Mouse (Mus musculus) urinary bladder, adult 18-20 months (tissue): ENCODE results near the gene Mpeg1.

Experiments used
- DNase-seq, 2 experiments: peaks; one replicate each; pipeline ENCODE4 v3.0.0; 2022; ENCODE audit warnings: low spot score in 2 of 2, mixed read lengths in 2 of 2

The Mpeg1 gene

DNA sequence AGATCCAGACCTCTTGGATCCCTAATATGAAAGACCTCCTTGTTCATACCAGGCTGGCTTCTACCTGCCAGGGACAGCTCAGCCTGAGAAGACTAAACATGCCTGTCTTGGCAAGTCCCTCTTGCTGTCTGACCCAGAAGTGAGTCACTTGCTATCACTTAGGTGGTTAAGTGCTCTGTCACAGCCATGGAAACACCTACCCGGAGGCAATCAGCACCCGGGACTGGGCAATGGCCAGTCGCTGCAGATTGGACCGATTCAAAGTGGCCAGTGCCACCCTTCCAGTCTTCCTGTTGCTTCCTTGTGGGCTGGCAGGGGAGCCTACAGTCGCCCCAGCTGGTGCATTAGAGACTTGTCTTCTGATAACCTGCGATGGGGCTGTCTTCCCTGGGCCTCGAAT is 31.1 kb downstream of the Mpeg1 start:
- no peak for DNase-seq

DNA sequence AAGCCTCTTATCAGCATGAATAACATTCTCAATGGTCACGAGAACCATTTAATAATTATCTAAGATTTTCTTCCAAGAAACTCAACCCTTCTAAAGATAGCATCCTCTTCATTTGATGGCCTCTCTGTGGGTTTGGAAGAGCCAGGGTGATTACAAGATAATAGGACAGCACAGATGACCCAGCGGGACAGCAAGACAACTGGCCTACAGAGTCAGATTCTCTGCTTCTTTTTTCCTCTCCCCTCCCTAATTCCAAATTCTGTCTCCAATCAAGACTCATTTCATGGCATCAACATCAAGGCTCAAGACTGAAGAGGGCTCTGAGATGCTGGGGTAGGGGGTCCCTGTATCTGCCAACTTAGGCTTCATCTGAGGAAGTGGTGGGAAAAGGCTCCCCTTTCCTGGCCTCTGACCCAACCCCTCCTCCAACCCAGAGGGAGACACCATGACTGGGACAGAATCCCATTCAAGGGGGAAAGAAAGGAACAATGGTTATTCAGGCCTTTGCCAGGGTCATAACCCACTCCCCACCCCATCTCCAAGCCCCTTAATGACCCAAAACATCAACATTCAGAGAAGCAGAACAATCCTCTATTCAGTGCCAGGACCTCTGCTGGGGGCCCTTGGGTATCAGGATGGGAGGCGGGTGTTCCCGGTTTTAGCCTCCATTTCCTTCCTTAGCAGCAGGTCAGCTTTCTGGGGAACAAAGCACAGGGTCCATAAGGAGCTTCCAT is 33.0 kb downstream of the Mpeg1 start:
- no peak for DNase-seq

DNA sequence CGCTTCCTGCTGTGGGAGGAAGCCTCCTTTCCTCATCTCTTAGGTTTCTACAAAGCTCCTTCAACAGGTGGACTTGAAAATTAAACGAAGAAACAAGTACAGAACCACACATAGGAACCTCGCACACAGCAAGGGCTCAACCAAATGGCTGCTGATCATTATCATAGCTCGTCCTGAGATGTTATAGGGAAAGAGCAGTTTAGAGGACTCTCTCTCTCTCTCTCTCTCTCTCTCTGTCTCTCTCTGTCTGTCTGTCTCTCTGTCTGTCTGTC is 33.5 kb downstream of the Mpeg1 start:
- no peak for DNase-seq

DNA sequence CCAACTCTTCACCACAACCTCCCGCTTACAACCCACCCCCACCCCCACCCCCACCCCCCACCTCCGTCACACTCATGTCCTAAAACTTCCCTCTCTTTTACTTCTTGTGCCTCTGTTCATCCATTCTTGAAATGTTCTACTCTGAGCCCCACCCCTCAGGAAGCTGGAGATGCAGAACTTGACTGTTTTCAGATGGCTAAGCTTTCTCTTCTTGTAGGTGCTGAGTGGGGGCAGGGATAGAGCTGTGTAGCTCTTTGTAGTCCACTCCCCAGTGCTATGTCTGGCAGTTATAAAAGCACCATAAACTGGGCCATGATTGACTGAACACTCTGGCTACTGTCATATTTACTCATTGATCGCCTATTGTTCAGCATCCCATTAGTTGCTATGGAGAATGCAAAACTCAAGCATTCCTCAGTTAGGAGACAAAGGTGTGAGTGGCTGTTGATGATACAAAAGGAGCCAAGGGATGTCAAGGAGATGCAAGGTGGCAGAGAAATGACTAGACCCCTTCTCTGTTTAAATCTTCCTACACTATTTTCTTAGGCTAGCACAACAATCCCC is 34.5 kb downstream of the Mpeg1 start:
- no peak for DNase-seq

DNA sequence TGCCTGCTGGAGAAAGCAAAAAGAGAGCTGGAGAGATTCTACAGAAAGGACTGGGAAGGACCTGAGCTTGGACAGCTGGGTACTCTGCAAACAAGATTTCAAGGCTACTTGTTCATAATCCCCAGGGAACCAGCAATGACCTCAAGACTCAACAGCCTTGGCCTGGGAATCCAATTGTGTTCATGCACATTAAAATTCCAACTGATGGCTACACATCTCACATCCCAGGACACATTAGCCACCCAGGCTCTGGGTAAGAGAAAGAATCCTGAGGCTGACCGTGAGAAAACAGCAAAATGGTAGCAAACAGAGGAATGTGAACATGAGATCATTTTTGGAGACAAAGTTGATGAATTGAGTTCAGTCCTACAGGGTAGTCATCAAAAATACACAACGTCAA is 35.7 kb downstream of the Mpeg1 start:
- DNase-seq, result no peak

DNA sequence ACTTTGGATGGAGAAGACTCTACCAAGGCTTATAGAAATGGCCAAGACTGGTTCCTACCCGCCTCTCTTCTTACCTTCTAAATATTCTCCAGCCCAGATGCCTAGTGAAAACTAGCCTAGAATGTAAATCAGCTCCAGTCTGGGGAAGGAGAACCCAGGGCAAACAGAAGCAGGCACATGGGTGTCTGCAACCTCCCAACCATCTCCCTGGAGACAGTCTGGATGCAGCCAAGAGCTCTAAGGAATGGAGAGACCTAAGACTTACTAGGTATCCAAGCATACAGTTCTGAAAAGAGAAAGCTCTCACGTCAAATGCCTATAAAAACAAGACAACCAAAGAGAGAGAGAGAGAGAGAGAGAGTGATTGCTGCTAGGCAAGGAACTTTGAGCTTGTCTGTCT is 37.3 kb downstream of the Mpeg1 start:
- DNase-seq, result no peak

DNA sequence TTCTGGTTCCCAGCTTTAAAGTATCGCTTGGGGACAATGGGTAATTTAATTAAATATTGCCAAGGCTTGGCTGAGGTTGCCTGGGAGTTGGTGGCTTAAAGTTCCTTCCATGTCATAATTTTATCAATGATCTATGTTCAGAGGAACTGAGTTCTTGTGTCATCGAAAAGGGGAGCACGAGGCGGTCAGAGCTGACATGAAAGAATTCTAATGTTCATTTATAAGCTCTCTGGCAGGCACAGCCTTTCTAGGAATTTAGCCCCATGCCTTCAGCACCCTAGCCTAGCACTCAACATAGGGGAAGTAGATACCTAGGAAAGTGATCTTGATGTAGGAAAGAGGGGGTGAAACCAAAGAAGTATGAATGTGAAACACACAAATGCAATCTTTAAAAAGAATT is 37.7 kb downstream of the Mpeg1 start:
- DNase-seq, result no peak

DNA sequence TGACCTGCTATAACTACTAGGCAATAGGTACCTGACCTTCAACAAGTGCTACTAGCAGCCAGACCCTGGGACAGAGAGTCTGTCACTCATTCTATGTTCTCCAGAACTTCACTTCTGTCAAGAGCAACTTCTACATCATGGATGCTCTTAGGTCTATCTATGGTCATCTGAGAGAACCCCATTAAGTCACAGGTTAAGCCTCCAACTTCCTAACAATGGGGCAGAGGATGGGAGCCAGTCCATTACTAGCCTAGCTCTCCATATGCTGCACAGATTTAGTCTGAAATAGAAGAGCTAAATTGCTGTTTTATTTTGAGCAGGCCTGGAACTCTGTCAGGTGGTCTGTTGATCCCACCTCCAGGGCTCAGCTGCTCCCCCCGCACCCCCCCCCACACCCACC is 38.4 kb downstream of the Mpeg1 start:
- no peak for DNase-seq

DNA sequence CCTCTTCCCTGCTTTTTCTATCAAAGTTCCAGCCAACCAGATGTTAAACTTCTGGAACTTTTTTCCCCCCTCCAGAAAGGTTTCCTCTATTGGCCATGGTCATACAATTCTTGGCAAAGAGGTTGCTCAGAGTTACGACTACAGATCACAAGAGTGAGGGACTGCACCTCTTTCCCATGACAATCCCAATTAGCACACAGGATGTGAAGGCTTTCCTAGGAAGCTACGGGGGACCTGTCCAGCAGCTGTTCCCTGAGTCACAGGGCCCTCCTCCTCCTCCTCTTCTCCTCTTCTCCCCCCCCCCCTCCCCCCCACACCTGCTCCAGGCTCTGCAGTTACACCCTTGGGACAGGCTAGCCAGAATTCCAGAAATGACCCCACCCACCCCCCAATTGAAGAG is 38.9 kb downstream of the Mpeg1 start:
- DNase-seq, result no peak

DNA sequence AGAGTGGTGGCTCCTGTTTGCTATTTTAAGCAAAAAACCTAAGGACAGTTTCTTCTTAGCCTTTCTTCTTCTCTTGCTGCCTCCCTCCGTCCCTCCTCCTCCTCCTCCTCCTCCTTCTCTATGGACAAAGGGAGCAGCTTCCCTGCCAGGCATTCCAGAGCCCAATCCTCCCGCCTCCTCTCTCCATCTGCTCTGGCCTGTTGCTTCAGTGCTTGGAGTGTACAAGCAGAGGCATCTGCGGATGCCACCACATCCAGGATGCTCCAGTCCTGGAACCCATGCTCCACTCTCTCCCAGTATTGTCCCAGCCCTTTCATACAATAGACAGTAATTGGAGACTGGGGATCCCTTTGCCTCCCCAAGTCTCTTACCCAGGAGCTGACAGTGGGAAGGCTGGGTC is 39.5 kb downstream of the Mpeg1 start:
- DNase-seq, result no peak

DNA sequence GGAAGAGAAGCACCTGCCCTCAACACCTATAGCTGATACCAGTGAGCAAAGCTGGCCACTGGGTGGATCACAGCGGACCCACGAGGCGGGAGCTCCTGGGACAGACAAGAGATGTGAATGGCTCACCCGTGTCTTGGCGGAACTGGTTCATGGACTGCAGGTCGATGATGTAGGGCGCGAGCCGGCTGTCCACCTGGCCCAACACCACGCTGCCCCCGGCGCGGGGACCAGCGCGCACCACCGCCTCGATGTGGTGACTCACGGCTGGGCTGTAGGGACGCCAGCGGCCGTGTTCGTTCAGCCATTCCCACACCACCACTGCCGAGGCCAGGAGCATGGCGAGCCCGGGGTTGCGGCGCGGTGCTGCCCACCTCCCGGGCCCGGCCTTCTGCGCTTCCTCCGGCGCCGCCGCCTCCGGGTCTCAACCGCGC is 40.3 kb downstream of the Mpeg1 start:
- peak in 1 of 2 experiments; percentile 63 for DNase-seq

DNA sequence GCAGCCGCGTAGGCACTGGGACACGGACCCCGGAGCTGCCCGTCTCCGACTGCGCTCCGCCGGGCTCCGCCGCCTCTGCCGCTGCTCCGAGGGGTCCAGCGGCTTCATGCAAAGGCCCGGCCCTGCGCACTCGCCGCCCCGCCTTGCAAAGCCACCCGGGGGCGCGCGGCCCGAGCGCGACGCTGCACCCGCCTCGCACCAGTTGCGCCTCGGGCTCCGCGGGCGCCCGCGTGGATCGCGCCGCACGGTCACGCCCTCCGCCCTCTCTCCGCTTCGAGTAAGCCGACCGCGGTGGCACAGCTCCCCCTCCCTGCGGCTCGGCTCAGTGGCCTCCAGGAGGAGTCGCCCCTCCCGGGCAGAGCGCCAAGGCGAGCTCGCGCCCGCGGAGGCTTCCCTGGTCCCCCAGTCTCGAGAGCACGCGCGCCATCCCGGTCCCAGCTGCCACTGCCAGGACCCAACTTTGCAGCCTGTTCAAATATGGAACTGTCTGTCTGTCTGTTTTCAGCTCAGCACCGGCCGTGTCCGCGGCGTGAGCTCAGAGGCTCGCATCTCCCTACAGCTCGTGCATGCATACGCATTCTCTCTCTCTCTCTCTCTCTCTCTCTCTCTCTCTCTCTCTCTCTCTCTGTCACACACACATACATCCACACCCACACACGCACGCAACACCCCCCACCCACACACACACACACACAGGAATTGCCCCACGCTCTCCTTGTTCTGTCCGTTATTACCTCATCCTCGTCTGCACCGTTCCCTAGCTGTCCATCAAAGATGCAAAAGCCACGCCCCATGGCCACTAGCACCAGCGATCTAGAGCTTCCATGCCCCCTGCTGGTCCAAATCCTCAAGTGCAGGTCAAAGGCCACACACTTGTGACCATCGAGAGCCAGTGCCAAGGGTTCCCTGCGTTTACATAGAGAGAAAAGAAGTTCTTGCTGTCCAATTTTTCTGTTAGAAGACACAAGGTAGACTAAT is 41.1 kb downstream of the Mpeg1 start, which contains the start of gene Dtx4:
TSS of gene Dtx4 (minus strand) at position 85 of the 978 bp plus-strand sequence.
- peak; percentile 89 to 93 for DNase-seq

DNA sequence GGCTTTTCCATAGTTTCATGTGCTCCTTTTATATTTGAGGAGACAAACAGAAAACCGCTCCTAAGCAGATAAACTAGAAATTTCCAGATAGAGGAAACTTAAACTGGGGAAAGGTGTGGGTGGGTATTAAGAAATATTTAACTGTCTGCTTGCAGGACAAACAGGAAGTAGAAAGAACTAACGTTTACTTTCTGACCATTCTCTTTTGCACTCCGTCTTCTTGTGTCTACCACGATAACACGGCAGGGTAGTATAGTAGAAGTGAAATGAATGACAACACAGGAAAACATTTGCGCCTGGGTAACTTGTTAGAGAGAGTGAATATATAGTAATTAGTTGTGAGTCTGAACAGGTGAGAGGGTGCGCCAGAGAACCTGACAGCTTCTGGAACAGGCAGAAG is 42.2 kb downstream of the Mpeg1 start:
- no peak for DNase-seq

DNA sequence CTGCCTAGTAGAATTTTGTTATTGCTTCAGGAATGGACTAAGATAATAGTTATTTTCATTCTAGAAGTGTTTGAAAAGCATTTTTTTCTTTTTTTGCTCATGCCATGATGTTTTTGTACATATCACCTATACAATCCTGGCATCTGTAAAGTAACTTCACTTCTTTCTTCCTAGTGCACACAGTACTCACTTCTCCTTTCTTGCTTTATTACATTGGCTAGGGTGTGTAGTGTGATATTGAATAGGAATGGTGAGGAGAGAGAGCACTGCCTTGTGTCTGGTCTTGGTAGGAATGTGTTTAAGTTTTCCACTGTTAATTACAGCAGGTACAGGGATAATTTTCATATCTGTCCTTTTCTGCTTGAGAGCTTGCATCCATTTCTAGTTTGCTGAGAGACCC is 54.0 kb downstream of the Mpeg1 start:
- no peak for DNase-seq
